Mouse (Mus musculus) layer of hippocampus, postnatal 14 days (tissue): ENCODE measurements around the gene Nck1. TPM values are rescaled to one million over a fixed set of nuclear protein-coding genes. Genes with fewer than 3 reads are reported as not detected.

ENCODE experiments used
- DNase-seq, 2 experiments: peaks; one replicate each; pipeline ENCODE4 v3.0.0; 2021 to 2022; ENCODE audit warnings: low spot score in 2 of 2, mixed read lengths in 1 of 2
- total RNA-seq, 2 experiments: library from RNA; stranded (reverse); gene quantifications; 2 replicates each; pipeline ENCODE4 v1.2.3; 2021

The Nck1 gene
- total RNA-seq, 2 experiments from 2014 or later: 26.5 to 29.4 TPM

- no peak for DNase-seq
These were observed 803 bp downstream of the Nck1 start for GRCm38 (mm10) chr9:100544948-100545714.

GRCm38 (mm10) chr9:100535618-100536262, 10.2 kb downstream of the Nck1 start:
- DNase-seq: peak in 1 of 2 experiments; percentile 22

DNA sequence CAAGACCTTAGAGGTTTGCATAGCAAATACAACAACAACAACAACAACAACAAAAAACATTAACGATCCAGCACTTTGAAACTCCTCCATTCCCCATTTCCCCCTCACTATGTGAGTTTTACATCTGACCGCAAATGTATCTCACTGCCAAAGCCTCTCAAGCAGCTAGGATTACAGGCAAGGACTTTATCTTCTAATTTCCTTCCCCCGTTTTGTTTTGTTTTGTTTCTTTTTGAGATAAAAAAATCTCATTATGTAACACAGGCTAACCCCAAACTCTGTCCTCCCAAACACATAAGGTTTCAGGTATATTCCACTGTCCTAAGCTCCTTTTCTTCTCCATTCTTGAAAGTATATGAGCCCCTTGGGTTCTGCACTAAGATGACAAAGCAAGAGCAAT, 11.2 kb downstream of the Nck1 start:
- no peak for DNase-seq

GRCm38 (mm10) chr9:100532847-100533505, 13.0 kb downstream of the Nck1 start:
- no peak for DNase-seq

DNA sequence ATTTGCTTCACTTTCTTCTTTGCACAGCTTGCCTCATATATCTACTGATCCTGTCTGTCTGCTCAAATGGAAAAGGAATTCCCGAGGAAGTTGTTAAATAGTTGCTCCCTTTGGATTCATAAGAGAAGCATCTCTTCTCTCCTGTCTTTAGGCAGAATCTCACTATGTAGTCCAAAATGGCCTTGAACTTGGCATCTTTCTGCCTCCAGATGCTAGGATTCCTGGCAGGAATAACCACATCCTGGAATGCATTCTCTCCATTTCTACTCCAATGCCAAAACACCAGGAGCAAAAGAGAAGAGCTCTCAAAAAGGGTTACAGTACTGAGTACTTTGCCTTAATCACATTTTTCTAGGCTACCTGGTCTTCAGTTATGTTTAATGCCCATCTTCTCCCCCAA, 14.6 kb downstream of the Nck1 start:
- no peak for DNase-seq

DNA sequence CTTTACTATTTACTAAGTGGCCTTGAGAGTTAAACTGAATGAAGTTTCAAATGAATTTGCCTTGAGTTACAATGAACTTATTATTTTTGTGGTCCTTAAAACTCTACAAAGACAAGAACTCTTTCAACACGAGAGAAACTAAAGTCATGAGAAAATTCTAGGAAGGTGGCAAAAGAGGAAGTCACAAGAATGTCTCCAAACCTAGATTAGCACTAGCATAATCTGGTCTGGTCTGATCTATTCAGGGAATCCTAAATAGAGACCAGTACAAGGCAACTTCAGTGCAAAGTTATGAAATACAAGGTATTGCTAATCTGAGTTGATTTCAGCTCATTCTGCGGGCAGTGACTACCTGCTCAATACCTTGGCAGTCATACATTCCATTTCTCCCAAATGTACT, 20.7 kb downstream of the Nck1 start:
- no peak for DNase-seq

- no peak for DNase-seq
These were observed 23.9 kb downstream of the Nck1 start for GRCm38 (mm10) chr9:100522029-100522428.

GRCm38 (mm10) chr9:100520586-100520985, 25.3 kb downstream of the Nck1 start:
- peak in 1 of 2 experiments; percentile 44 for DNase-seq

- DNase-seq: no peak
These were observed 25.9 kb downstream of the Nck1 start for GRCm38 (mm10) chr9:100520012-100520411.

DNA sequence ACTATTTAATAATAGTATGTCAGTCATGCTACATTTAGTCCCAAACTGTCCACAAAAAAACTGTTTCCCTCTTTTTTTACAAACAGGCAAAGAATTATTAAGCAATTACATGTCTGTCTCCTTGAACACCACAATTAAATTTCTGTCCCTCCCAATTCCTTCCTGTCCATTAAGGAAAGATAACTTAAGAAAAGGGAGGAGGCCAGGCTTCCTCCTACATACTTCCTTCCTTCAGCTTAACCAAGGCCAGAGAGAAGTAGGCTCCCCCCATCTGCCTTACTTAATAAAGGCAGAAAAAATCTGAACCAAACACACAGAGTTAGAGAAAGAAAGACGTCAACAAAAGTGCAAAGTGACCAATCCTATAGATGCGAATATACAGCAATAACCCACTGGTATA, 38.4 kb downstream of the Nck1 start:
- DNase-seq: no peak

DNA sequence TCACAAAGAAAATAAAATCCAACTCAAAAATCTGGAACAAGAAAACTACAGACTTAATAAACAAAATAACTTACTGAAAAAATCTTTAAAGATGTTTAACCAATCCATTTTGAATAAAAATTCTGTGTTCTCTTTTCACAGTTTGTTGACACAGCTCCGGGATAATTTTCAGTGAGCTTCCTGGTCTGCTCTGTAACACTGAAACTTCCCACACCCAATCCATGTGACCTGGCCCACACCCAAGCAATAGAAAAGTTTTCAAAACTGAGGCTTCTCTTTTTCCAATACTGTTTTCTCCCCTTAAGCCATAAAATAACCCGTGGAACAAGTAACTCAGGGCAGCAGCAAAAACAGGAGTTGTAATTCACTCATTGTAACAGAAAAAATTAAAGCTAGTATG, 39.3 kb downstream of the Nck1 start:
- DNase-seq: no peak

DNA sequence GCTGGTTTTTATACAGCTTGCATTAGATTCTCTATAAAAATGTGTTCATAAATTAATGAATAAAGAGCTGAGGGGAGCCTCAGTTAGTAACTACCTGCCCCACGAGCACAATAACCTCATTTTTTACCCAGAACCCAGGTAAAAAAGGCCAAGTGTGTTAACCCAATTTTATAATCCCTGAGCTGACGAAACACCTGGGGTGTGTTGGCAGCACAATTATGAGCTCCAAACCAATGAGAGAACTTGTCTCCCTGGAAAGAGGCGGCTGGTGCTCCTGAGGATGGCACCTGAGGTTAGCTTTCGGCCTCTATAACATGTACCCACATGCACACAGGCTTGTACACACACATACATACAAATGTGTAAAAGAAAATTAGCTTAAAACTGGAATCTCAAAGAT, 40.4 kb downstream of the Nck1 start:
- no peak for DNase-seq

DNA sequence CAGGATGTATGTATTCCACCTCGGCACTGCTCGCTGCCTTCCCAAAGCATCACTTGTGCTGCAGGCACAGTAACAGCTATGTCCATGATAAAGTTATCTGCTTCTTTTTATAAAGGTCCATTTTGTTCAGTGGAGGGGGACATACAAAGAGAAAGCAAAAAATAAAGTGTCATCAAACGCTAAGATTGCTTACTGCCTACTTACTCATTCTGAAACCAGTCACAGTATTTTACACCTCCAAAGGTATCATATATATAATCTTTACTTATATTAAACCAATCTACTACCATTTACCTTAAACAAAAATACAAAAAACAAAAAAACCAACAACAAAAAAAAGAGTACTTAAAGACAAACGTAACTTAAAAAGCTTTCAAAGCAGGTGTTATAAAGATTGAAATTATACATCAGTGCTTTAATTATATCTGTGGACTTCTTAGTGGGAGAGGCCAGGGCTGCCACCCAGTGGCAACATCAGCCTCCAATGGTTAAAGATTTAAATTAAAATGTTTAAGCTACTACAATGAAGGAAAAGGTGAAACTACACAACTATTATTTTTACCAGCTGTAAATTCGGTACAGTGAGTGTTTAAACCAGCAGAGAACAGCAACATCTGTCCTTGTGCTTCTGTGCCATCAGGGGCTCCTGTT, 52.2 kb downstream of the Nck1 start:
- DNase-seq: no peak

GRCm38 (mm10) chr9:100491424-100491823, 54.5 kb downstream of the Nck1 start:
- DNase-seq: no peak

GRCm38 (mm10) chr9:100488969-100489368, 57.0 kb downstream of the Nck1 start:
- DNase-seq: no peak

GRCm38 (mm10) chr9:100488056-100488713, 57.7 kb downstream of the Nck1 start:
- DNase-seq: no peak

DNA sequence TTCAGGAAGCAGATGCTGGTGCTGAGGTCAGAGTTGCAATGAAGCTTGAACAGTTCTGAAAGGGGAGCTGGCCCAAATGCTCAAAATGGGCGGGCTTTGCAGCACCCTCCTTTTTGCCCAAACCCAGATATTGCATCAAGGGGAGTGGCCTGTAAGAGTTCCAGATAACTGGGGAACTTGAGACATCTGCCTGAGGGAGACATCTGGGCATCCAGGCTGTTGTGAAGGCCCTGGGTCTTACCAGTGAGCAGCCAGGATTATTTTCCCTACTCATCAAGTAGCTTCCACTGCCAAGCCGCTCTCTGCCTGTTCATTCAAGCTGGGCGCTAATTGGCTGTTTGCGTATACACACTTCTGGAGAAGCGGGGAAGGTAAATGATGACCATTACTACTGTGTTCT, 59.5 kb downstream of the Nck1 start, which contains the start of gene Il20rb:
Gene Il20rb (minus strand): TSS at position 358 of the 400 bp plus-strand sequence.
- no peak for DNase-seq

DNA sequence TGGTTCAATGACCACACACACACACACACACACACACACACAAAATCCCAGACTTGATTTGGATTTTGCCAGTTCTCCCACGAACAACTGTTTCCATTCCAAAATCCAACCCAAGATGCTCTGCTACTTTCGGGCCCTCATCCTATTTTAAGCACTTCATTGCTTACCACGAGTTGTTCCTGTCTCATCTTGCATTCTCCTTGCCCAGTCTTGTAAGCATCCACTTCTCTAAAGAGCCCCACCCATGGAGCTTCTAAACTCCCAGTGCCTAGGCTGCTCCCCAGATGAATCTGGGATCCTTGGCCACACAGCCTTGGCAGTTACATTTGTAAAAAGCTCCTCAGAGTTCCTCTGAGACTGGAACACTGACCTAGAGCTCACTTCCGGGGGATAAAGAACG, 62.6 kb downstream of the Nck1 start:
- no peak for DNase-seq

DNA sequence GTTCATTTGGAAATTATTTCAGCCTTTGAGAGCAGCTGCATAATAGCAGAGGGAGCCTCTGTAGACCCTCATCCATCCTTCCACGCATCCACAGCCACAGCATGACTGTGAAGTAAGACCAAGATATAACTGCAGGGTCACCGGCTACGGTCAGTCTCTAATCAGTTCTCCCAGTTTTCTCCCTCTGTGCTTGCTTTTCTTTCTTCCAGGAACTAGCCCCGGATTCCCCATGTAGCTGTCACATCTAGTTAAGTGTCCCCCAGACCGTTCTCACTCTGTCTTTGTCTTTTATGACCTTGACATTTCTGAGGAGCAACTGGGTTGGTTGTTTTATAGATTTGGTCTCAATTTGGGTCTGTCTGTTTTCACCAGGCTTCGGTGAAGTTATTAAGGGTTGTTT, 64.3 kb downstream of the Nck1 start:
- DNase-seq: no peak

- no peak for DNase-seq
These were observed 71.9 kb downstream of the Nck1 start for GRCm38 (mm10) chr9:100474056-100474455.

DNA sequence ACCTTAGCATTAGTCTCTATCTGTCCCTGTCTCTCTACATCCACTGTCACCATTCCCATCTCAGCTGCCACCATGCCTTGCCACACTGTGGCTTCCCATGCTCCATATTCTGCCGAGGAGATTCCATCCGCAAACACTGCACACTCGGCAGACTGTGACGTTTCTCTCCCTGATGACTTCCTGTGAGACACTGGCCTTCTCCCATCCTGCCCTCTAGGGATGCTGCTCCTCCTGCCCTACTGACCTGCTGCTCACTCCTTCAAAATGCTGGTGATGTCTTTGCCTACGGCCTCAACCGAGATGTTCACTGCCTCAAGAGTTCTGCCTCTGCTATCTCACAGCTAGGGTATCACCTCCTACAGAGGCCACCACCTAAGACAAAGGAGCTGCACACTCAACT, 72.6 kb downstream of the Nck1 start:
- no peak for DNase-seq
